Mouse (Mus musculus): ENCODE measurements around the gene Fmnl1. TPM values are rescaled to one million over a fixed set of nuclear protein-coding genes. Genes with fewer than 3 reads are reported as not detected.

Gene Fmnl1
- polyA plus RNA-seq, 1 experiment from 2014 or later, result 1.8 TPM

GRCm38 (mm10) chr11:103192956-103193824, 22.3 kb downstream of the Fmnl1 start:
- peak overlapping the region; percentile 18; the same call in 1 of the 2 replicates for H3K4me3 ChIP-seq
- no peaks in the 10 kb centered on the region for H3K9me3 ChIP-seq
- no peaks in the 10 kb centered on the region for H3K36me3 ChIP-seq
- peak overlapping the region; percentile 48 for H3K4me2 ChIP-seq (replicated peaks)
- H3K27me3 ChIP-seq, result peaks cover 87% of the 10 kb centered on the region
- 0 out of 2 replicates have a peak overlapping the region, but pooled peaks have one; percentile 12 for H3K9ac ChIP-seq
- peaks cover 8% of the 10 kb centered on the region; the same call in 1 of the 2 replicates for H3K4me1 ChIP-seq
- 6% methylated on average over 40 of the region's 44 CpGs for WGBS
- ATAC-seq (ENCODE audit: insufficient number of reproducible peaks, insufficient read depth, low FRiP score, low TSS enrichment), result no peak; the same call in 1 of the 2 replicates
- H3K27ac ChIP-seq, result no peak overlapping the region

GRCm38 (mm10) chr11:103193825-103194168, 22.9 kb downstream of the Fmnl1 start:
- H3K9me3 ChIP-seq, result no peaks in the 10 kb centered on the region
- no peak overlapping the region for H3K27ac ChIP-seq
- WGBS, result 35% methylated on average over 9 of the region's 9 CpGs
- no peak overlapping the region for H3K4me3 ChIP-seq
- H3K27me3 ChIP-seq, result peaks cover 93% of the 10 kb centered on the region
- H3K4me2 ChIP-seq (replicated peaks), result no peak overlapping the region
- no peak overlapping the region for H3K9ac ChIP-seq
- H3K4me1 ChIP-seq, result peaks cover 14% of the 10 kb centered on the region
- H3K36me3 ChIP-seq, result no peaks in the 10 kb centered on the region
- ATAC-seq (ENCODE audit: insufficient number of reproducible peaks, insufficient read depth, low FRiP score, low TSS enrichment), result no peak

GRCm38 (mm10) chr11:103195236-103195635, 24.3 kb downstream of the Fmnl1 start:
- no peak overlapping the region for H3K4me3 ChIP-seq
- H3K4me2 ChIP-seq (replicated peaks), result no peak overlapping the region
- H3K9me3 ChIP-seq, result no peaks in the 10 kb centered on the region
- H3K27ac ChIP-seq, result no peak overlapping the region
- no peak overlapping the region for H3K9ac ChIP-seq
- ATAC-seq (ENCODE audit: insufficient number of reproducible peaks, insufficient read depth, low FRiP score, low TSS enrichment), result no peak
- no peaks in the 10 kb centered on the region for H3K36me3 ChIP-seq
- peaks cover 24% of the 10 kb centered on the region for H3K4me1 ChIP-seq
- 90% methylated on average over 18 of the region's 18 CpGs for WGBS
- peaks cover 100% of the 10 kb centered on the region for H3K27me3 ChIP-seq

GRCm38 (mm10) chr11:103195656-103196055, 24.7 kb downstream of the Fmnl1 start:
- Histone ChIP-seq H3K36me3 (no peaks in the 10 kb centered on the region), H3K4me2 (replicated peaks) (no peak overlapping the region), H3K4me1 (peaks cover 24% of the 10 kb centered on the region), H3K9me3 (no peaks in the 10 kb centered on the region), H3K4me3 (no peak overlapping the region), H3K27ac (no peak overlapping the region), H3K27me3 (peaks cover 100% of the 10 kb centered on the region), H3K9ac (no peak overlapping the region)
- ATAC-seq (ENCODE audit: insufficient number of reproducible peaks, insufficient read depth, low FRiP score, low TSS enrichment), result no peak
- 78% methylated on average over 5 of the region's 5 CpGs for WGBS

- ATAC-seq (ENCODE audit: insufficient number of reproducible peaks, insufficient read depth, low FRiP score, low TSS enrichment), result no peak
These were observed 26.4 kb downstream of the Fmnl1 start for GRCm38 (mm10) chr11:103197340-103197739.

GRCm38 (mm10) chr11:103198339-103198738, 27.4 kb downstream of the Fmnl1 start:
- H3K4me2 ChIP-seq (replicated peaks), result peak overlapping the region; percentile 91
- WGBS, result 5% methylated on average over 16 of the region's 16 CpGs

More at GRCm38 (mm10) chr11:103197340-103197739, 26.4 kb downstream of the Fmnl1 start:
- no peak overlapping the region for H3K27ac ChIP-seq
- no peak overlapping the region for H3K4me2 ChIP-seq (replicated peaks)
- H3K9ac ChIP-seq, result no peak overlapping the region
- H3K9me3 ChIP-seq, result no peaks in the 10 kb centered on the region
- 89% methylated on average over 4 of the region's 4 CpGs for WGBS
- H3K4me1 ChIP-seq, result peaks cover 34% of the 10 kb centered on the region
- H3K36me3 ChIP-seq, result no peaks in the 10 kb centered on the region
- peaks cover 94% of the 10 kb centered on the region for H3K27me3 ChIP-seq
- H3K4me3 ChIP-seq, result no peak overlapping the region

GRCm38 (mm10) chr11:103198911-103199803, 28.2 kb downstream of the Fmnl1 start:
- no peaks in the 10 kb centered on the region for H3K36me3 ChIP-seq
- H3K9ac ChIP-seq, result peak overlapping the region; percentile 33
- H3K4me2 ChIP-seq (replicated peaks), result peak overlapping the region; percentile 91
- H3K9me3 ChIP-seq, result no peaks in the 10 kb centered on the region
- ATAC-seq (ENCODE audit: insufficient number of reproducible peaks, insufficient read depth, low FRiP score, low TSS enrichment), result peak; percentile 66; the same call in 1 of the 2 replicates
- 2% methylated on average over 58 of the region's 59 CpGs for WGBS
- H3K27me3 ChIP-seq, result peaks cover 76% of the 10 kb centered on the region
- H3K27ac ChIP-seq, result no peak overlapping the region
- peaks cover 30% of the 10 kb centered on the region for H3K4me1 ChIP-seq
- H3K4me3 ChIP-seq, result peak overlapping the region; percentile 46

More at GRCm38 (mm10) chr11:103198339-103198738, 27.4 kb downstream of the Fmnl1 start:
- peaks cover 30% of the 10 kb centered on the region for H3K4me1 ChIP-seq
- peaks cover 84% of the 10 kb centered on the region for H3K27me3 ChIP-seq
- H3K27ac ChIP-seq, result no peak overlapping the region
- no peaks in the 10 kb centered on the region for H3K36me3 ChIP-seq
- no peaks in the 10 kb centered on the region for H3K9me3 ChIP-seq
- no peak overlapping the region for H3K9ac ChIP-seq
- ATAC-seq (ENCODE audit: insufficient number of reproducible peaks, insufficient read depth, low FRiP score, low TSS enrichment), result no peak
- H3K4me3 ChIP-seq, result peak overlapping the region; percentile 46

GRCm38 (mm10) chr11:103201664-103202063, 30.8 kb downstream of the Fmnl1 start:
- Histone ChIP-seq H3K4me1 (peaks cover 30% of the 10 kb centered on the region), H3K27me3 (peaks cover 51% of the 10 kb centered on the region), H3K36me3 (no peaks in the 10 kb centered on the region), H3K27ac (no peak overlapping the region), H3K9me3 (no peaks in the 10 kb centered on the region), H3K4me2 (replicated peaks) (no peak overlapping the region), H3K9ac (no peak overlapping the region), H3K4me3 (no peak overlapping the region)
- ATAC-seq (ENCODE audit: insufficient number of reproducible peaks, insufficient read depth, low FRiP score, low TSS enrichment), result no peak
- WGBS, result 25% methylated on average over 6 of the region's 6 CpGs

GRCm38 (mm10) chr11:103202376-103202775, 31.5 kb downstream of the Fmnl1 start:
- Histone ChIP-seq H3K27ac (no peak overlapping the region), H3K9ac (no peak overlapping the region), H3K9me3 (no peaks in the 10 kb centered on the region), H3K4me2 (replicated peaks) (no peak overlapping the region), H3K4me1 (peaks cover 30% of the 10 kb centered on the region), H3K4me3 (no peak overlapping the region), H3K27me3 (peaks cover 44% of the 10 kb centered on the region), H3K36me3 (no peaks in the 10 kb centered on the region)
- no peak for ATAC-seq (ENCODE audit: insufficient number of reproducible peaks, insufficient read depth, low FRiP score, low TSS enrichment)

- 92% methylated on average over 6 of the region's 6 CpGs for WGBS
- no peak overlapping the region for H3K4me3 ChIP-seq
- H3K9ac ChIP-seq, result no peak overlapping the region
- no peaks in the 10 kb centered on the region for H3K36me3 ChIP-seq
- no peak overlapping the region for H3K4me2 ChIP-seq (replicated peaks)
- peaks cover 8% of the 10 kb centered on the region for H3K27me3 ChIP-seq
- H3K27ac ChIP-seq, result no peak overlapping the region
- peaks cover 11% of the 10 kb centered on the region; the same call in 1 of the 2 replicates for H3K4me1 ChIP-seq
- H3K9me3 ChIP-seq, result no peaks in the 10 kb centered on the region
- no peak for ATAC-seq (ENCODE audit: insufficient number of reproducible peaks, insufficient read depth, low FRiP score, low TSS enrichment)
These were observed 35.3 kb downstream of the Fmnl1 start for GRCm38 (mm10) chr11:103206203-103206602.

GRCm38 (mm10) chr11:103208458-103208857, 37.6 kb downstream of the Fmnl1 start, which contains the start of gene 1700023F06Rik:
1700023F06Rik (minus strand) TSS chr11:103208558.
- H3K4me1 ChIP-seq, result no peaks in the 10 kb centered on the region
- H3K27ac ChIP-seq, result no peak within 1 kb of the TSS
- no peak within 1 kb of the TSS for H3K4me3 ChIP-seq
- no peaks in the 10 kb centered on the region for H3K36me3 ChIP-seq
- H3K4me2 ChIP-seq (replicated peaks), result no peak within 1 kb of the TSS
- 80% methylated on average over 3 of the region's 3 CpGs for WGBS
- ATAC-seq (ENCODE audit: insufficient number of reproducible peaks, insufficient read depth, low FRiP score, low TSS enrichment), result no peak
- 0 out of 2 replicates have a peak, but pooled peaks cover 3% of the 10 kb centered on the region for H3K27me3 ChIP-seq
- H3K9me3 ChIP-seq, result no peaks in the 10 kb centered on the region
- no peak within 1 kb of the TSS for H3K9ac ChIP-seq

Data from embryonic facial prominence, embryonic 12.5 days (tissue).